Mouse (Mus musculus): ENCODE results near the gene Aoah. TPM values are rescaled to one million over a fixed set of nuclear protein-coding genes. Genes with fewer than 3 reads are reported as not detected.

Aoah gene
- polyA plus RNA-seq, 1 experiment from 2014 or later, result 0.25 TPM

DNA sequence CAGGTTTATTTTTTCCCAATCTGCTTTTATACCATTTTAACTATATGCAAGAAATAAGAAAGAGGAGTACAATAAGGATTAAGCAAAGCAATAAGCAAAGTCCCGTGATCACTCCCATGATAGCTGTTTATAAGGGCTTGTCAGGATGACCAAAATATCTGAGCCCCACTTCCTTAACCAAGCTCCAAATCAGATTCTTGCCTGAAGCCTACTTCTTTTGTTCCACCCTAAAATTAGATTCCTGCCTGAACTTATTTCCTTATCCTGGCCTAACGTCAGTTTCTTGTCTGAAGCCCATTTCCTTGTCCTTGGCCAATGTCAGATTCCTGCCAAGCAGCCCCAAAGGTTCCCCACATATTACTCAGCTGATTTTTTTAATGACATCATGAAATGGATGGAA is 288.8 kb downstream of the Aoah start:
- Histone ChIP-seq H3K4me1 (ENCODE audit: control insufficient read depth, insufficient read depth, low read depth, low read length) (no peaks in the 10 kb centered on the region), H3K9me3 (ENCODE audit: control insufficient read depth, low read length) (no peaks in the 10 kb centered on the region), H3K27me3 (replicated peaks; ENCODE audit: control insufficient read depth, insufficient read depth, low read length) (no peaks in the 10 kb centered on the region), H3K36me3 (ENCODE audit: control insufficient read depth, insufficient read depth, low read length) (no peaks in the 10 kb centered on the region), H3K4me2 (ENCODE audit: low read length) (no peak overlapping the region), H3K9ac (ENCODE audit: low read depth, low read length) (no peak overlapping the region), H3K4me3 (ENCODE audit: low read length) (no peak overlapping the region), H3K27ac (ENCODE audit: low read depth, low read length) (no peak overlapping the region)
- 80% methylated on average over 2 of the region's 2 CpGs for WGBS
- no peak for ATAC-seq

Measured in hindbrain, embryonic 16.5 days (tissue).